11 mouse cellular contexts compared by ENCODE assay signal in the genomic region with DNA sequence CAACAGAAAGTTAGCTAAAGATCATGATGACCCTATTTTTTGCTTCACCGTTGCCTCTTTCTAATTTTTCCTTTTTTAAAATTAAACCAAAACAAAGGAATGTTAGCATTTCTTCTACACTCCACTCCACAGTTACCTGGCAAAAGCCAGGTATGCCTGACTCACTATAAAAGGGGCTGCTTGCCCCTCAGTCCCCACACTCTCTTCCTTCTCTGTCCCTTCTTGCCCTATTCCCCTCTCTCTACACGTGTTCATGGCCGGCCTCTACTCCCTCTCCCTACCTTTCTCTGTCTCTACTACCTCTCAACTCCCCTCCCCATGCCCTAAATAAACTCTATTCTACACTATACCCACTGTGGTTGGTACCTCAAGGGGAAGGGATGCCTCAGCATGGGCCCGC. TPM values are rescaled to one million over a fixed set of nuclear protein-coding genes. Genes with fewer than 3 reads are reported as not detected.
A peak's percentile ranks its signal among the peaks of the same experiment; 100 is the strongest.
DNase-seq lines count a peak whose midpoint lies in the region; ATAC-seq lines count a peak whose summit lies in the region.
"Had no signal": no experiment of that assay in that cellular context is flagged by ENCODE, and none has a peak within 500 bp of the region (broad histone marks: within the 10 kb centered on the region; RNA-seq: fewer than 3 reads in every experiment).

No protein-coding gene starts in this region.

- peak overlapping the region; percentile 69 for H3K9ac ChIP-seq in lung, embryonic 16.5 days (ENCODE audit: low read length)
- H3K9ac ChIP-seq in intestine, embryonic 14.5 days (ENCODE audit: low read length), result no peak overlapping the region; the same call in 1 of the 2 replicates
- H3K9ac ChIP-seq in neural tube, embryonic 13.5 days, result no peak overlapping the region

- peaks cover 2% of the 10 kb centered on the region for H3K36me3 ChIP-seq in heart, embryonic 10.5 days
- no peaks in the 10 kb centered on the region for H3K36me3 ChIP-seq in lung, embryonic 16.5 days (ENCODE audit: control insufficient read depth, insufficient read depth, low read length)
- peaks cover 2% of the 10 kb centered on the region for H3K36me3 ChIP-seq in intestine, embryonic 14.5 days (ENCODE audit: control insufficient read depth, insufficient read depth, low read length)
- peaks cover 2% of the 10 kb centered on the region; the same call in 1 of the 2 replicates for H3K36me3 ChIP-seq in neural tube, embryonic 13.5 days

- H3K4me1 ChIP-seq in heart, embryonic 10.5 days, result peaks cover 22% of the 10 kb centered on the region
- H3K4me1 ChIP-seq in lung, embryonic 16.5 days (replicated peaks; ENCODE audit: control insufficient read depth, insufficient read depth, low read length), result peaks cover 23% of the 10 kb centered on the region
- peaks cover 12% of the 10 kb centered on the region for H3K4me1 ChIP-seq in intestine, embryonic 14.5 days (replicated peaks; ENCODE audit: control insufficient read depth, insufficient read depth, low read length)
- peaks cover 28% of the 10 kb centered on the region for H3K4me1 ChIP-seq in neural tube, embryonic 13.5 days (replicated peaks)

- DNase-seq in heart, embryonic 10.5 days (ENCODE audit: low spot score), result no peak
- DNase-seq in heart, postnatal 25 days (ENCODE audit: low spot score), result no peak
- no peak for DNase-seq in lung, postnatal 14 days
- no peak for DNase-seq in intestine, embryonic 14.5 days (ENCODE audit: low spot score)
- DNase-seq in natural killer cell, adult 2 months (ENCODE audit: low spot score in 2 of 2), result no peak
- no peak for DNase-seq in embryo, embryonic 10 days (ENCODE audit: low spot score)

- no peak overlapping the region for H3K27ac ChIP-seq in heart, embryonic 10.5 days
- no peak overlapping the region for H3K27ac ChIP-seq in lung, embryonic 16.5 days (ENCODE audit: low read length)
- no peak overlapping the region for H3K27ac ChIP-seq in intestine, embryonic 14.5 days (ENCODE audit: low read depth)
- H3K27ac ChIP-seq in neural tube, embryonic 13.5 days (replicated peaks), result no peak overlapping the region

- no peak for ATAC-seq in lung, embryonic 16.5 days (ENCODE audit: low read depth)
- no peak for ATAC-seq in intestine, embryonic 14.5 days (replicated peaks; ENCODE audit: low FRiP score, low TSS enrichment, low read depth)
- no peak for ATAC-seq in neural tube, embryonic 13.5 days (ENCODE audit: low read depth)
- ATAC-seq: inflammation-experienced regulatory T-cells, adult 6 months had no signal

- peak overlapping the region; percentile 82; the same call in 1 of the 2 replicates for H3K4me3 ChIP-seq in heart, embryonic 10.5 days
- H3K4me3 ChIP-seq in lung, embryonic 16.5 days (ENCODE audit: low read length), result peak overlapping the region; percentile 75
- H3K4me3 ChIP-seq in intestine, embryonic 14.5 days (ENCODE audit: low read depth, low read length), result peak overlapping the region; percentile 58
- no peak overlapping the region for H3K4me3 ChIP-seq in neural tube, embryonic 13.5 days

- 72% methylated on average over 4 of the region's 4 CpGs for WGBS in heart, embryonic 10.5 days
- WGBS in lung, embryonic 16.5 days, result 60% methylated on average over 4 of the region's 4 CpGs
- 70% methylated on average over 4 of the region's 4 CpGs for WGBS in intestine, embryonic 14.5 days
- 70% methylated on average over 4 of the region's 4 CpGs for WGBS in neural tube, embryonic 13.5 days

- H3K4me2 ChIP-seq in lung, embryonic 16.5 days (ENCODE audit: low read depth, low read length), result peak overlapping the region; percentile 90
- H3K4me2 ChIP-seq in intestine, embryonic 14.5 days (ENCODE audit: low read length), result peak overlapping the region; percentile 69
- H3K4me2 ChIP-seq in neural tube, embryonic 13.5 days, result peak overlapping the region; percentile 67; the same call in 1 of the 2 replicates

- intact Hi-C loops in heart, postnatal 25 days (cut with DNase I), result loop anchor here (2.0 kb wide), 1 partner anchor 72 kb away; no protein-coding TSS in a partner anchor

- no peaks in the 10 kb centered on the region for H3K27me3 ChIP-seq in heart, embryonic 10.5 days (ENCODE audit: insufficient read depth, poor library complexity, severe bottlenecking)
- no peaks in the 10 kb centered on the region for H3K27me3 ChIP-seq in lung, embryonic 16.5 days (ENCODE audit: control insufficient read depth, insufficient read depth, low read depth, low read length)
- no peaks in the 10 kb centered on the region for H3K27me3 ChIP-seq in intestine, embryonic 14.5 days (replicated peaks; ENCODE audit: control insufficient read depth, insufficient read depth, low read length)
- H3K27me3 ChIP-seq in neural tube, embryonic 13.5 days, result no peaks in the 10 kb centered on the region

- no peaks in the 10 kb centered on the region for H3K9me3 ChIP-seq in heart, embryonic 10.5 days
- H3K9me3 ChIP-seq in lung, embryonic 16.5 days (ENCODE audit: control insufficient read depth, low read length), result no peaks in the 10 kb centered on the region
- H3K9me3 ChIP-seq in intestine, embryonic 14.5 days (ENCODE audit: control insufficient read depth, low read length), result no peaks in the 10 kb centered on the region
- H3K9me3 ChIP-seq in neural tube, embryonic 13.5 days, result no peaks in the 10 kb centered on the region

RNA-seq across cellular contexts. Expression of a gene that starts 1.1 kb away (rescaled TPM):
- 34.0 and 35.5 TPM in 2 replicates for polyA plus RNA-seq in heart, embryonic 10.5 days (2016; fragmentation: Nextera tagmentation; extraction: Ambion mirVana)
- 10 to 100 TPM; 22.8 to 24.3 TPM for total RNA-seq in heart, postnatal 25 days (2021)
- 46.9 and 53.0 TPM in 2 replicates for polyA plus RNA-seq in lung, embryonic 16.5 days (2015; fragmentation: Nextera tagmentation; extraction: Ambion mirVana)
- 38.0 and 40.3 TPM in 2 replicates for polyA plus RNA-seq in intestine, embryonic 14.5 days (2014; fragmentation: Nextera tagmentation; extraction: Ambion mirVana)
- 25.1 and 30.5 TPM in 2 replicates for polyA plus RNA-seq in neural tube, embryonic 13.5 days (2015; fragmentation: Nextera tagmentation; extraction: Ambion mirVana)

RNA-seq across cellular contexts. Expression of a gene that starts 3.7 kb away (rescaled TPM):
- polyA plus RNA-seq in heart, embryonic 10.5 days (2016; fragmentation: Nextera tagmentation; extraction: Ambion mirVana), result 1.8 TPM in 2 replicates
- total RNA-seq in heart, postnatal 25 days (2021), result under 1 TPM in 1 of 2 experiments, not detected in 1; 0.21 TPM
- polyA plus RNA-seq in lung, embryonic 16.5 days (2015; fragmentation: Nextera tagmentation; extraction: Ambion mirVana), result 2.0 TPM in 2 replicates
- 3.6 and 4.2 TPM in 2 replicates for polyA plus RNA-seq in intestine, embryonic 14.5 days (2014; fragmentation: Nextera tagmentation; extraction: Ambion mirVana)
- polyA plus RNA-seq in neural tube, embryonic 13.5 days (2015; fragmentation: Nextera tagmentation; extraction: Ambion mirVana), result 1.2 and 1.3 TPM in 2 replicates

RNA-seq across cellular contexts. Expression of a gene that starts 38.6 kb away (rescaled TPM):
- not detected in 2 replicates for polyA plus RNA-seq in heart, embryonic 10.5 days (2016; fragmentation: Nextera tagmentation; extraction: Ambion mirVana)
- total RNA-seq in heart, postnatal 25 days (2021), result not detected
- polyA plus RNA-seq in lung, embryonic 16.5 days (2015; fragmentation: Nextera tagmentation; extraction: Ambion mirVana), result not detected in 2 replicates
- polyA plus RNA-seq in intestine, embryonic 14.5 days (2014; fragmentation: Nextera tagmentation; extraction: Ambion mirVana), result not detected in 2 replicates
- polyA plus RNA-seq in neural tube, embryonic 13.5 days (2015; fragmentation: Nextera tagmentation; extraction: Ambion mirVana), result not detected in 2 replicates
- total RNA-seq: left cerebral cortex, postnatal 10 days had no signal
- polyA plus RNA-seq: inflammation-experienced regulatory T-cells, adult 6 months; neural tube, embryonic 14.5 days had no signal
